Mouse (Mus musculus): Measurements from ENCODE around the gene Dll4. TPM values are rescaled to one million over a fixed set of nuclear protein-coding genes. Genes with fewer than 3 reads are reported as not detected.
A peak's percentile ranks its signal among the peaks of the same experiment; 100 is the strongest.

Dll4 gene
- total RNA-seq, 2 experiments from 2014 or later, result not detected

DNA sequence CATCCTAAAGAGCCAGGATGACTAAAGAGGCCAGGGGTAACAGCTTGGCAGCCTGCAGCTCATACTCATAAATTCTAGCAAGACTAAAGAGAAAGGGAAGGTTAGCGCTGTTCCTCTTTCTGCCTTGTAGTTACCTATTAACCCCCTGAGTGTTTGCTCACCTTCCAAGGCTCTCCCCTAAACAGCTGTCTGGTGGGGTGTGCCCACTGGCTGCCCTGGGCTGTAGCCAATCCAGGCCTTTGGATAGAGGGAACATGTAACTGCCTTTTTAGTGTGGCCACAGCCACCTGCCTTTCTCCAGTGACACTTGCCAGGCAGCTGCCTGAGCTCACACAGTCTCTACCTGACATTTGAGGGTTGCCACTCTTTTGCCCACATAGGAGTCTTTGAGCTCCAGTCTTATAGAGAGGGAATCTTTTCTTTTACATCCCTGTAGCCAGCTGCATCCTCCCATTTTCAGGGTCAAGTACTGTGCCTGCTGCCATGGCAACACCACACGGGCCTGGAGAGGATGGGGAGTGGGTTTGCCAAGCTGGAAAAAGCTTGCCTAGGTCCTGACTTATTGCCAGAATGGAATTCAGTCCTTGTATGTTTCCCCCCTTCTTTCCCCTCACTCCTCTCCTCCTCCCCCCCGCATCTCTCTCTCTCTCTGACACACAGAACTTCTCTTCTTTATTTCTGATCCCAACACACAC lies 3.7 kb downstream of the Dll4 start:
- no peak for ATAC-seq (replicated peaks; ENCODE audit: low FRiP score, poor library complexity, severe bottlenecking)

DNA sequence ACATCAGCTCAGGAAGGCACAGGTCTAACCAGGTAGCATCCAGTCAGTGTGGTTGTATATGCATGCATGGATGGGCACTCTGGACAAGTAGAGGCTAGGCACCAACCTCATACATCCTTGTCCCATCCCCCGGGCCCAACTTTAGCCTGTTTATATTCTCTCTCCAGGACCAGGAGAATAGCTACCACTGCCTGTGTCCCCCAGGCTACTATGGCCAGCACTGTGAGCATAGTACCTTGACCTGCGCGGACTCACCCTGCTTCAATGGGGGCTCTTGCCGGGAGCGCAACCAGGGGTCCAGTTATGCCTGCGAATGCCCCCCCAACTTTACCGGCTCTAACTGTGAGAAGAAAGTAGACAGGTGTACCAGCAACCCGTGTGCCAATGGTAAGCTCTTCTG lies 5.2 kb downstream of the Dll4 start:
- ATAC-seq (replicated peaks; ENCODE audit: low FRiP score, poor library complexity, severe bottlenecking), result no peak

DNA sequence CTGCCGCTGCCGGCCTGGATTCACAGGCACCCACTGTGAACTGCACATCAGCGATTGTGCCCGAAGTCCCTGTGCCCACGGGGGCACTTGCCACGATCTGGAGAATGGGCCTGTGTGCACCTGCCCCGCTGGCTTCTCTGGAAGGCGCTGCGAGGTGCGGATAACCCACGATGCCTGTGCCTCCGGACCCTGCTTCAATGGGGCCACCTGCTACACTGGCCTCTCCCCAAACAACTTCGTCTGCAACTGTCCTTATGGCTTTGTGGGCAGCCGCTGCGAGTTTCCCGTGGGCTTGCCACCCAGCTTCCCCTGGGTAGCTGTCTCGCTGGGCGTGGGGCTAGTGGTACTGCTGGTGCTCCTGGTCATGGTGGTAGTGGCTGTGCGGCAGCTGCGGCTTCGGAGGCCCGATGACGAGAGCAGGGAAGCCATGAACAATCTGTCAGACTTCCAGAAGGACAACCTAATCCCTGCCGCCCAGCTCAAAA lies 6.6 kb downstream of the Dll4 start:
- ATAC-seq (replicated peaks; ENCODE audit: low FRiP score, poor library complexity, severe bottlenecking), result no peak

DNA sequence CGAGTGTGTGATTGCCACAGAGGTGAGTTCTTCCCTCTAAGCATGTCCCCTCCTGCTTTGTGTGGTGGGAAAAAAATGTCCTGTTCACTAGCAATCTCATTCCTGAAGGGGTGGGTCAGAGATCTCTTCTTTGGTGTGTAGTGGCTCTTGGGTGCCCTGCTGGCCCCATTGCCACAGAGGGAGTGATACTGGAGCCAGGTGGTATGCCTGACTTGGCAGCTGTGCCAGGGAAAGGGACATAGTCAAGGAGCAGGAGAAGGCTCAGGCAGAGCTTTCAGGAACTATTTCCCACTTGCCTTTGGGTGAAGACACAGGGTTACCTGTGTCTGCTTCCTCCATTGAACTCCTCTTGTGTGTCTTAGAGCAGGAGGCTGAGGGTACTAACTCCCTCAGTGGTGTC lies 8.6 kb downstream of the Dll4 start:
- no peak for ATAC-seq (replicated peaks; ENCODE audit: low FRiP score, poor library complexity, severe bottlenecking)

DNA sequence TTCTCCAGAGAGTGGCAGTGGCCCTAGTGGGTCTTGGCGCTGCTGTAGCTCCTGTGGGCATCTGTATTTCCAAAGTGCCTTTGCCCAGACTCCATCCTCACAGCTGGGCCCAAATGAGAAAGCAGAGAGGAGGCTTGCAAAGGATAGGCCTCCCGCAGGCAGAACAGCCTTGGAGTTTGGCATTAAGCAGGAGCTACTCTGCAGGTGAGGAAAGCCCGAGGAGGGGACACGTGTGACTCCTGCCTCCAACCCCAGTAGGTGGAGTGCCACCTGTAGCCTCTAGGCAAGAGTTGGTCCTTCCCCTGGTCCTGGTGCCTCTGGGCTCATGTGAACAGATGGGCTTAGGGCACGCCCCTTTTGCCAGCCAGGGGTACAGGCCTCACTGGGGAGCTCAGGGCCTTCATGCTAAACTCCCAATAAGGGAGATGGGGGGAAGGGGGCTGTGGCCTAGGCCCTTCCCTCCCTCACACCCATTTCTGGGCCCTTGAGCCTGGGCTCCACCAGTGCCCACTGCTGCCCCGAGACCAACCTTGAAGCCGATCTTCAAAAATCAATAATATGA lies 9.5 kb downstream of the Dll4 start:
- ATAC-seq (replicated peaks; ENCODE audit: low FRiP score, poor library complexity, severe bottlenecking), result no peak

DNA sequence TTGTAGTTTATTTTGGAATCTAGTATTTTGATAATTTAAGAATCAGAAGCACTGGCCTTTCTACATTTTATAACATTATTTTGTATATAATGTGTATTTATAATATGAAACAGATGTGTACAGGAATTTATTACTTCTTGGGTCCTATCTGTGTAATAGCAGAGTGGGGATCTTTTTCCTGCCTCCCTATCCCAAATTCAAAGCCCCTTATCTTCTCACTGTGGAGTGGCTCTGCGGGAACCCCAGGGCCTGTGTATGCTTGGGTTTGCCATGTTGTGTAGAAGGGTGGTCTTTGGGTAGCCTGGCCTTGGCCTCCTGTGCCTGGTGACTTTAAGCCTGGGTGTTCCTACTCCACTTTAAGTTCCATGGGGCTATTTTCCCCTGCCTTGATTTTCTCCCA lies 10.0 kb downstream of the Dll4 start:
- no peak for ATAC-seq (replicated peaks; ENCODE audit: low FRiP score, poor library complexity, severe bottlenecking)

DNA sequence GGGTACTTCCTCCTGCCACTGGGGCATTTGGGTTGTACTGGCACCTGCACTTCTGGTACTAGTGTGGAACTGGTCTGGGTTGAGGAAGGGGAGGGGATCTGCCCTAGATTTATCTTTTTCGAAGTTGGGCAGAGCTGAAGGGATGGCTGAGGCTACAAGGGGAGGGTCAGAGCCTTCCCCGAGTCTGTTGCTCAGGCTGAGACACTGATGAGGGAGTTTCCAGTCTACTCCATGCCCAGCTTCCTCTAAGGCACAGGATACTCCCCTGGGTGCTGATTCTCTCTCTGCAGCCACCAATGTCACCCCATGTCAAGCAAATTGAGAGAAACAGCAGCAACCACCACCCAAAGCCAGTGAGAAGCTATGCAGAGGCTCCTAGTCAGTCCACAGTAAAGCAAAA lies 10.4 kb downstream of the Dll4 start:
- no peak for ATAC-seq (replicated peaks; ENCODE audit: low FRiP score, poor library complexity, severe bottlenecking)

DNA sequence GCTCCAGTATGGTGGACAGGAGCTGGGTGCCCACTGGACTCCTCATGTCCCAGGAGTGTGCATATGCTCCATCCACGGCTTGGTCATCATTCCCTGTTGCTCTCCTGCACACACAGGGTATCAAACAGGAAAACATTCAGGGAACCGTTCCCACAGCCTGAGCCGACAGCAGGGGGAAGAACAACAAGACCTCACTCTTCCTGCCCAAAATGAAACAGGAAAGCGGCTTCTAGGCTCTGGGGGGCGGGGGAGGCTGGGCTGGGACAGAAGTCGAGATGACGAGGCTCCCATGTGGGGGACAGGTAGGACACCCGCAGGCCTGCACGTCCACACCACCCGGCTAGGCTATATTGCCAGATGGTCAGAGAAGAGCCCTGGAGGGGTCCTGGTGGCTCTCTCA lies 10.9 kb downstream of the Dll4 start:
- ATAC-seq (replicated peaks; ENCODE audit: low FRiP score, poor library complexity, severe bottlenecking), result no peak

DNA sequence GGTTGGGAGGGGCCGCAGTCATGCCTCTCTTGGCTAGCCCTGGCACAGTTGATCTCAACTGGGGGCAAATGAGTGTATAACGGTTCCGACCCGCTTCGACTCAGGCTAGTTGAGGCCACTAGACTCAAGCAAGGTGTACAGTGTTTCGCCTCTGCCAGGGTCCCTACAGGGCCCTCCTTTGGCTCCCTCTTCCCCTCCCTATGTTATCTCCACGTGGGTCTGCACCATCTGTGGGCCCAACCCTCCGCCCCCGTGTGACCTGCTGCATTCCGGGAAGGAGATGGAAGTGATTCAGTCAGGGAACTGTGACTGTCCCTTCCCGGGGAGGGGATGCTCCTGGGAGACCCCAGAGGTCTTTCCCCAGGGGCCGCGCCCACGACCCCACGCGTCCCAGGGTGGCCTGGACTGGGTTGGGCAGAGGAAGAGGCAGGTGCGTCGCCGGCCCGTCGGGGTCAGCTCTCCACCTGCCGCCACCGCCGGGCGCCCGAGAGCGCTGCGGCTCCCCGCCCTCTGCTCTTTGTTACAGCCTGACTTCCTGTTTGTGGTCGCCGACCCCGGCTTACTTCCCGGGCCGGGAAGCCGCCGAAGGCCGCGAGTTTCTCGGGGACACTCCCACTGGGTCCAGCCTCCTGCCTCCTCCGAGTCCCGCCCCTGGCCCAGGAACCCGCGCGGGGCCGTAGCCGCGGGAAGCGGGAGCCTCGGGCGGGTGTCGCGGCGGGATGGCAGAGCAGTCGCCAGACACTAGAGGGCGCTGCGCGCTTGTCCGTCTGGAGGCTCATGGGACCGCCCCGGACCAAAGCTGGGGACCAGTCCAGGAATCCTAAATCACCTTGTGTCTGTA lies 12.1 kb downstream of the Dll4 start:
- ATAC-seq (replicated peaks; ENCODE audit: low FRiP score, poor library complexity, severe bottlenecking), result peak; percentile 89

DNA sequence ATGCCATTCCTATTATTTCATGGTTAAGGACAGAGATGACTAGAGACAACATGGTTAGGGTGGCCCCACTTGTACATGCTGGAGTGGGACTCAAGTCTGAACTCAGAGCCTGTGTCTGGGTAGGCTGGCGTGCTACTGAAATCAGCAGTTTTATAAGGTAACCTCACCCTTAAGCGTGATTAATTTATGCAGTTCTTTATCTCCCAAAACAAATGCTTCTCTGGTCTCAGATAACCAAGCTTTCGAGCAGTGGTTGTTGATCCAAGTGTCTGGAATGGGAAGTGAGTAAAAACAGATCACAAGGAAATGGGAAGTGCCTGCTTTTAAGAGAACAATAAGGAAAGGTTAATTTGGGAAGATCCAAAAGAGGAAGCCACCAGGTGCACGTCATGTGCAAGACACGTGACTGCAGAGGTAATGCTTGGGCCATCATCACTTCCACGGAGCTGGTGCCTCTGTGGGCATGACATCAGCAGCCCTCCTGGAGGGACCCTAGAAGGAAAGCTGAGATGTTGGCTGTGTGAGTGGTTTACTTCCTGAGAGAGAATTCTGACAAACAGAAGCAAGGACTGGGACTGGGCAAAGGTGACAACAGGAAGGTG lies 19.1 kb downstream of the Dll4 start:
- no peak for ATAC-seq (replicated peaks; ENCODE audit: low FRiP score, poor library complexity, severe bottlenecking)

DNA sequence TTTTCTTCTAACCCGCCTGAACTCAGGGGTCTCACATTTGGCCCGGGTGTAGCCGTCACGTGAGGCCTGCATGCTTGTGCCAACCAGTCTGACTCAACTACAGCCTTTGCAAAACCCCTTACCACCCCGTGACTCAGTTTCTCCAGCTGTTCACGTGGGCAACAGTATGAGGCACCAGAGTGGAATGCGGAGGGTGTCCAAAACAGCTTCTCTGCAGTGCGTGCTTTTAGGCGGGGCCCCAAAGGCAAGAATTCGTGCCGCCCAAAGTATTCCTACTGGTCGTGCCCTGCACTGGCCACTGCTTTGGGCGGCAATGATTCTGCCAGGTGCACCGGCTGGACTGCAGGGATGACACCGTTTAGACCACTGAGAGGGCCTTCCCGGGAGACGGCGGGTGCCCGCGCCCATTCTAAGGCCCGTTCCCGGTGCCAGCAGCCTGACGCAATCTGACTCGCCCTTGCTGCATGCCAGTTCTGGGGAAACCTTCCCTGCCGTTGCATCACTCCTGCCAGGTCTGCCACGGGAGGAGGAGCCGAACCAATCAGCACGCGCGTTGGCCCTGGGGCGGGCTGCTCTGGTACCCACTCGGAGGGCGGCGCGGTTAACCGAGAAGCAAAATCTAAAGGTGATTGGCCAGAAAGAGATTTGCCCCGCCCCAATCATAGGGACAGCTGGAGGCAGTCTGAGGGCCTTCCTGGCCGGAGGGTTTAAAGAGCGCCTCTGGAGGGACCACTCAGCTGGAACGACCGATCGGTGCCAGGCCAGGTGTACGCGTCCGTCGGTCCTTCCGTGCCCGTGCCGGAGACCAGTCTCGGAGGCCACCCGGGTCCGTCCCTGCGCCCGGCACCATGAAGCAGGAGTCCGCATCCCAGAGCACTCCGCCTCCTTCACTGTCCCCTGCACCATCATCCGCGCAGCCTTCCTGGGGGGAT lies 25.2 kb downstream of the Dll4 start, which contains the start of gene Chac1:
TSS of gene Chac1 (plus strand) at position 675 of the 932 bp plus-strand sequence.
- peak; percentile 88 for ATAC-seq (replicated peaks; ENCODE audit: low FRiP score, poor library complexity, severe bottlenecking)

DNA sequence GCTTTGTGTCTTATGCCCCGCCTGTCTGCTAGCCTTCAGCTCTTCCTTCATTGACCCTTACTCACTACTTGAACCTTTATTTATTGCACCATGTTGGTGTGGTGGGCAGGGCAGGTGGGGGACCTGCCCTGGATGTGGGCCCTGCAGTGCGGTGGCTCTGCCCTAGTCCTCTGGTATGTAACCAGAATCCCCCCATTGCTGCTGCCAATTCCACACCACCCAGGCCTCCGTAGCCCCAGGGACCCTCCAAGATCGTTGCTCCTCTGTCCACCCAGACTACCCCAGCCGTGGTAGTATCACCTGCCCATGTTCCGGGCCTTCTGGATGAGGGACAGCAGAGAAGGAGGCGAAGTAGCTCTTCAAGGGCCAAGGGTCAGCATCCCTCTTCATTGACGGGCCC lies 28.1 kb downstream of the Dll4 start:
- no peak for ATAC-seq (replicated peaks; ENCODE audit: low FRiP score, poor library complexity, severe bottlenecking)

DNA sequence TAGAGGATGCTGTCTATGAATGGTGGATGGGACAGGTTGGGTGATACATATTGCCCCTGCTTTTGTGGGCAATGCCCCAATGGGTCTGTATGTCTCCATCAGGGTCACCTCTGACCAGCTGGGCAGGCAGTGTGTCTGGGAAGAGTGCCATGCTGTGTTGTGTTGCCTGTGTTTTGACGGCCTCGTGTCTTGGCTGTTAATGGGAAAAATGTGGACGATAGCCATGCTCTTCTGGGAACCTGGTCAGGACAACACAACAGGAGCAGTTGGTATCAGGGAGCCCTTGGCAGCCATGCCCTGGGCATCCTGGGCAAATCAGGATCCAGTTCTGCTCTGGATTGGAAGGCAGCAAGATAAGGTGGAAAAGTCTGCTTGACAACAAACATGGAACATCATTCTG lies 29.5 kb downstream of the Dll4 start:
- ATAC-seq (replicated peaks; ENCODE audit: low FRiP score, poor library complexity, severe bottlenecking), result no peak

DNA sequence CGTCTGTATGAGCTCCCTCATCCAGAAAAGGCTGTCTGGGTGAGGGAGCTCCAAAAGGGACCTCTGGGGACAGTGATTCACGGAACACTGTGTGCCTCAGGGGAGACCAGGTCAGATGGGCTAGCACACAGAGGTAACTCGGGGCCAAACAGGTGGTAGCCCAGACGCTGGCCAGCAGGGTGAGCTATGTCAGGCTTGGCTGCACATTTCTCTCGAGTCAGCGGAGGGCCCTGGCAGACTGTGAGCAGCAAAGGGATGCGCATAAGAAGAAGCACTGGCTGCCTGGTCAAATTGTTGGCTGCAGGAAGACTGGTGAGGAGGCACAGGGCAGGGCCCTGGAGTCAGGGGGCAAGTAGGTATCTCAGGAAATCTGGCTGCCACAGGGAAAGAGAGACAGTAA lies 30.1 kb downstream of the Dll4 start:
- no peak for ATAC-seq (replicated peaks; ENCODE audit: low FRiP score, poor library complexity, severe bottlenecking)

DNA sequence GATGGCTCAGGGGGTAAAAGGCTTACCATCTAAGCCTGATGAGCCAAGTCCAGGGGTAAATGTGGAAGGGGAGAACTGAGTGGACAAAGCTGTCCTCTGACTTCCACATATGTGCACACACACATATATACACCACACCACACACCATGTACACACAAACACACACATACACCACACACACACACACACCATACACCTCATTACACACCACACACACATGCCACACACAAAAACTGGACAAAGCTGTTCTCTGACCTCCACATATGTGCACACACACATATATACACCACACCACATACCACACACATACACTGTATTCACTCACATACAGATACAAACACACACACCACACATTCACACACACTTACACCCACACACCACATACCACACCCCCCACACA lies 30.7 kb downstream of the Dll4 start:
- no peak for ATAC-seq (replicated peaks; ENCODE audit: low FRiP score, poor library complexity, severe bottlenecking)

DNA sequence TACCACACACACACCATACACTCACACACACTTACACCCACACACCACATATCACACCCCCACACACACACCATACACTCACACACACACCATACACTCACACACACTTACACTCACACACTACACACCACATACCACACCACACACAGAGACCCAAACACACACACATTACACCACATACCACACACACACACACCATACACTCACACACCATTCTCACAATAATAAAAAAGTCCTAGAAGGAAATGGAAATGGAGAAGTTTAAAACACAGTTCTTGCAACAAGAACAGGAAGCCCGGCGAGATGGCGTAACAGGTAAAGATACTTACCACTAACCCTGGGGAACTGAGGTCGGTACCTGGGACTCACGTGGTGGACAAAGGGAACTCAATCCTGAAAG lies 31.2 kb downstream of the Dll4 start:
- no peak for ATAC-seq (replicated peaks; ENCODE audit: low FRiP score, poor library complexity, severe bottlenecking)

DNA sequence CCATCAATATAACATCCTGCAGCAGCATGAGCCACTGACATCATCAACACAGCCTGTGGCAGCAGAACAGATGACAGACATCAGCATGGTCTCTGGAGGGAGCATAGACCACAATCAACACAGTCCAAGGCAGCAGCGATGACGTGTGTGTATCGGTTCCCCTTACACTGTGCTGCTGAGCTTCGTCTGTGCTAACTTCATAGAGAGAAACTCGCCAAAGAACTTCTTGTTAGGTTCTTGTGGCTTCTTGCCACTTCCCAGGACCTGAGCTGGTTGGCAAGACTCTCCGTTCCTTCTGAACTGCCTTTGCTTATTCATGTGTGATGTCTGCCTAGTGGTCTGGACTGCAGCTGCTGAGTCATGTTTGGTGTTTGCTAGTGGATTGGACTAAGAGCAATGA lies 32.7 kb downstream of the Dll4 start:
- ATAC-seq (replicated peaks; ENCODE audit: low FRiP score, poor library complexity, severe bottlenecking), result no peak

DNA sequence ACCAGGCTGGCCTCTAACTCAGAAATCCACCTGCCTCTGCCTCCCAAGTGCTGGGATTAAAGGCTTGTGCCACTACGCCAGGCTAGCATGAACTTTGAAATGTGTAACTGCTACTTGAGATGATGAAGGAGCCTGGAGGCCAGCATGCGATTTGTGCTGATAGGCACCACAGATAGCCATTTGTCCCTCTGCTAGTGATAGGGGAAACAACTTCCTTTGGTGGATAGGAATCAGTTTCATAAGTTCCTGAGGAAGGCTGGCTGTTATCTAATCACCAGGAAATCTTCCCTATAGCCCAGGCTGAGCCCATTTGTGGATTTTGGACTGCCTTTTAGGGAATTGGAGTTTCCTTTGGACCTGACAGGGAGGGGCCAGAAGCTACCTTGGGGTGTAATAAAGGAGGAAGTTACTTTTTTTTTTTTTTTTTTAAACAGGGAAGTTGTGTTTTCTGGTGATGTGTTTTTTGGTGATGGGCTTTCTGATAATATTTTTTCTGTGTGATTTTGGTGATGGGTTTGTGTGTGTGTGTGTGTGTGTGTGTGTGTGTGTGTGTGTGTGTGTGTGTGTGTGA lies 34.2 kb downstream of the Dll4 start:
- no peak for ATAC-seq (replicated peaks; ENCODE audit: low FRiP score, poor library complexity, severe bottlenecking)

DNA sequence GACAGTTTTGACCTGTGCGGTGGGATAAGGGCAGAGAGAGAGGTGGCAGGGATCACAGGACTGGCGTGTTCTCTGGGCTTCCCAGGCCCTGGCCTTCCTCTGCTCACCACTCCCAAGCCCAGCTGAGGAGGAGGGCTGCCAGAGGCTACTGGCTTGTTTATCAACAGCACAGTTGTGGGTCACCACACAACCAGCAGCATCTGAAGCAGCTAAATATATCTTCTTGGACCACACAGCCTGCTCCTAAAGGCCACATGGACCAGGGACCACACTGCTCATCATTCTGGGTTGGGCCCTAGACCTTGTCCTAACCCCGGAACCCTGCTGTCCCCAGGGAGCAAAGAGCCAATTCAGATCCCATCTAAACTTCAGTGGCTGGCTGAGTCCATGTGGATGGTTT lies 39.4 kb downstream of the Dll4 start:
- no peak for ATAC-seq (replicated peaks; ENCODE audit: low FRiP score, poor library complexity, severe bottlenecking)

Data from erythroid progenitor cell, adult 5-6 weeks (primary cell).